Mouse (Mus musculus): Measurements from ENCODE around the gene Irx1.

Irx1 gene

GRCm38 (mm10) chr13:71963356-71964351, at the start of gene Irx1:
Gene Irx1 (minus strand): TSS chr13:71963723.
- peak; percentile 31 for DNase-seq

- DNase-seq = no peak
These were observed 16.6 kb upstream of the Irx1 start for GRCm38 (mm10) chr13:71979932-71980655.

- DNase-seq = no peak
These were observed 12.2 kb upstream of the Irx1 start for GRCm38 (mm10) chr13:71975753-71976152.

- no peak for DNase-seq
These were observed 4.8 kb upstream of the Irx1 start for GRCm38 (mm10) chr13:71968286-71968685.

GRCm38 (mm10) chr13:71967341-71968250, 4.1 kb upstream of the Irx1 start:
- no peak for DNase-seq

- DNase-seq = no peak
These were observed 3.1 kb upstream of the Irx1 start for GRCm38 (mm10) chr13:71966631-71967030.

- no peak for DNase-seq
These were observed 843 bp upstream of the Irx1 start for GRCm38 (mm10) chr13:71964366-71964765.

GRCm38 (mm10) chr13:71962661-71963355, 715 bp downstream of the Irx1 start:
- no peak for DNase-seq

GRCm38 (mm10) chr13:71961891-71962660, 1.4 kb downstream of the Irx1 start:
- DNase-seq = no peak

- no peak for DNase-seq
These were observed 2.4 kb downstream of the Irx1 start for GRCm38 (mm10) chr13:71960846-71961735.

GRCm38 (mm10) chr13:71960277-71960672, 3.2 kb downstream of the Irx1 start:
- no peak for DNase-seq

GRCm38 (mm10) chr13:71959361-71960276, 3.9 kb downstream of the Irx1 start:
- peak; percentile 7 for DNase-seq

- DNase-seq = no peak
These were observed 4.9 kb downstream of the Irx1 start for GRCm38 (mm10) chr13:71958651-71959050.

GRCm38 (mm10) chr13:71957811-71958351, 5.6 kb downstream of the Irx1 start:
- no peak for DNase-seq

- no peak for DNase-seq
These were observed 6.4 kb downstream of the Irx1 start for GRCm38 (mm10) chr13:71957147-71957546.

GRCm38 (mm10) chr13:71956481-71956880, 7.0 kb downstream of the Irx1 start:
- peak; percentile 30 for DNase-seq

- DNase-seq = no peak
These were observed 11.6 kb downstream of the Irx1 start for GRCm38 (mm10) chr13:71951966-71952365.

- DNase-seq = no peak
These were observed 13.7 kb downstream of the Irx1 start for GRCm38 (mm10) chr13:71949859-71950258.

- no peak for DNase-seq
These were observed 53.2 kb downstream of the Irx1 start for GRCm38 (mm10) chr13:71910361-71910760.
